Mouse (Mus musculus) ovary, postnatal 36 days (tissue): ENCODE results near the gene Pla2g5.
"Not testable (repeated sequence)": the region's sequence is repeated elsewhere in the genome, so short reads cannot be mapped to it uniquely, and the experiment has no call there.

Experiments used
- DNase-seq: peaks from one replicate; pipeline ENCODE4 v3.0.0; 2022; ENCODE audit warnings: low spot score, mixed read lengths

Gene Pla2g5

GRCm38 (mm10) chr4:138863344-138863998 is at the start of gene Pla2g5:
Gene Pla2g5, minus strand, starts transcription at chr4:138863482.
- no peak for DNase-seq

GRCm38 (mm10) chr4:138905624-138906337 is 42.5 kb upstream of the Pla2g5 start:
- no peak for DNase-seq

GRCm38 (mm10) chr4:138899361-138899760 is 36.1 kb upstream of the Pla2g5 start:
- no peak for DNase-seq

DNA sequence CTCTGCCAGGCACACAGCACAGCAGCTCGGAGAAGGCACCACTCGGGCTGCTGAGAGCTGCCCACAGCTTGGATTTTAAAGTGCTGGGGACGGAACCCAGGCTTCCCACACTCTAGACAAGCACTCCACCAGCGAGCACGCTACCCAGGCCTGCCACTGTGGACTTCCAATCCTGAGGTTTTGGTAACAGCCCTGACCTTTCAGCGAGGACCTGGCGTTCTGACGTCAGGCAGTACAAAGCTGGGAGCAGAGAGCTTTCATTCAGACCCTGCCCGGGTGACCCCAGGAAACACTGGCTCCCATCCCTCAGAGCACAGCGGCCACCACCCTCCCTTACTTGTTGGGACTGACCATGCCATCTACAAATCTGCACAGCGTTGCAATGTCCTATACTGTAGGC is 30.5 kb upstream of the Pla2g5 start:
- not testable (repeated sequence) for DNase-seq

- DNase-seq, result no peak
Measured at GRCm38 (mm10) chr4:138892655-138893054, 29.4 kb upstream of the Pla2g5 start.

DNA sequence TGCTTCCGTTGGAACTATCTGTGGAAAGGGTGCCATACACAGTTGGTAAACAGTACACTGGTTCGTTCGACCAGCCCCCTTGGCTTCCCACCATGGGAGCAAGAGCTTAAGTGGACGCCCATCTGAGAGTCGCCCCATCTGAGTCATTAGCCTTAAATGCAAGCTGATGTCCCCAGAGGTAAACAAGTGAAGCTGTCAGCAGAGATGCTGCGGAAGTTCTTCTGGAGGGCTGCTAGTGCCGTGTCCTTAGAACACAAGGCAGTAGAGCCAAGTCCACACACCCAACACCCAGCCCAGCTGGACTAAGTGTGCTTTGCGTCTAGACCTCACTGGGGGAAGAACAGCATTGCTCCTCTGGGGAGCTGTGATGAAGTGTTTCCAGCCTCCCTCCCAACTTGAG is 26.4 kb upstream of the Pla2g5 start:
- no peak for DNase-seq

GRCm38 (mm10) chr4:138889165-138889564 is 25.9 kb upstream of the Pla2g5 start:
- DNase-seq, result no peak

GRCm38 (mm10) chr4:138884261-138884660 is 21.0 kb upstream of the Pla2g5 start:
- DNase-seq, result peak; percentile 80

DNA sequence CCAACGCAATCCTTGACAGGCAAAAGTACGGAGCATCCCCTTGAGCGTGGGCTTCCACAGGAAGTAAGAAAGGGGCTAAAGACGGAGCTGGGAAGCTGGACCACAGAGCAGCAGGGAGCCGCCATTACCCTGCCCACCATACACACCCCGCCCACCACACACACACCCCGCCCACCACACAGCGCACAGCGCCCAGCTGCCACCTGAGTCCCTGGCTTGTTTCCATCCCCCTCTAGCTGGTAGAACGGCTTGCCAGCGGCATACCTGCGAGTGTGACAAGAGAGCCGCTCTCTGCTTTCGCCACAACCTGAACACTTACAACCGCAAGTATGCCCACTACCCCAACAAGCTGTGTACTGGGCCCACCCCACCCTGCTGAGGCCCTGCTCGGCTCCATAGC is 18.9 kb upstream of the Pla2g5 start:
- no peak for DNase-seq

DNA sequence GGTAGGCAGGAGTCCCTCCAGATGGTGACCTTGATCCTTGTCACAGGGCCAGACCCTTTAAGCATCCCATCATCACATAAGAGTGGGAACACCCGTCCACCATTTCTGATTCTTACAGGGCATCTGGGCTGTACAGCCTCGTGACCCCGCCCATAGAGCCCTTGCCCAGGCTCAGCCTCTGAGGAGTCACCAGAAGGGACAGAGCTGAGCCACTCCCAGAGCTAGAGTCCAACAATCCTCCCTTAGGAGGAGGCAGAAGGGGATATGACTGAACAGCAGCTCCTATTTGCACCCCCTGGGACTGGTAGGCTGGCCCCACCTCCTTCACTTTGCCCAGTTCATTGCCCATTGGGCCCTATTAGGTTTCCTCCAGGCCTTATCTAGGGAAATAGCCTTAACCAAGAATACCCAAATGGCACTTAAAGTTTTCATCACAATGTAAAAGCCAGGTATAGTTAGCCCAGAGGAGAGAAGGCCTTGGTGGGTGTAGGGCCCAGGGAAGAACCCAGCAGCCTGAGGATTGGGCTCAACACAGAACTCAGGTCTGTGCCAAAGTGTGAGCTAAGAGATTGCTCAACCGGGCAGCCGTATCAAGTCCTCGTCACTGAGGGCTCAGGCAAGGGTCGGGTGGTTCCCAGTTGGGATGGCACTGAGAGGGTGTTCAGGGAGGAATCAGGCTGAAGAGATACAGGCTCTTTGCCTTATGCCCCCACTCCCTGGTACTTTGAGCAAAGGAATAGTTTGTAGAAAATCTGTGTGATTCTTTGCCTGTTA is 17.7 kb upstream of the Pla2g5 start:
- DNase-seq, result no peak

DNA sequence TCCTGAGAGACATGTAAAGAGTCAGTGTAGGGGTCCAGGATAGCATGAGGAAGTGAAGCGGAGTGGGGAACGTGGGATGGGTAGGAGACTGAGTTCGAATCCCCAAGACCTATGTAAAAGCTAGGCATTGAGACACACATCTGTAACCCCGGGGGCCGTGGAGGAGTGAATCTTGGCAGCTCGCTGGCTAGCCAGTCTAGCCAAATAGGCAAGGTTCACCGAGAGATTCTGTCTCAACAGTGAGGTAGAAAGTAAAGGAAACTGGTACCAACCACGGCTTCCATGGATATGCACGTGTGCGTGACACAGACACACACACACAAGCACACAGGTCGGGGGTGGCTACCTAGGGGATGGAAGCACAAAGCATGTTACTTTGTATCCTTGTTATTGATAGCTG is 16.5 kb upstream of the Pla2g5 start:
- DNase-seq, result no peak

DNA sequence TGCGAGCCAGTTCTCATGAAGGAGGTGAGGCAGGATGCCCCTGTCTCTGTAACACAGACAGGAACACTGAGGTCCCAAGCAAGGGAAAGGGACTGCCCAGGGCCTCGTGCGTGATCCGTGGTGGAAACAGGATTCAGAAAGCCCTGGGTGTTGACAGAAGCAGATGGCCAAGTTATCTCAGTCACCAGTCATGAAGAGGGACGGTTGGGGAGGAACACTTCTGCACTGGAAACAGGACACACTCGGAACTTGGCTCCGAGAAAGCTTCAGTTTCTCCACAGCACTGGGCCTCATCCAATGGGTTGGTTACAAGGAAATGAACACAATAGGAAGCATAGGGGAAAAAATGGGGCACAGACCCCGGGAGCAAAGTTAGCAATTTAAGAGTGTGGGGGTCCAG is 15.5 kb upstream of the Pla2g5 start:
- no peak for DNase-seq

- DNase-seq, result no peak
Measured at GRCm38 (mm10) chr4:138877731-138878130, 14.4 kb upstream of the Pla2g5 start, which contains the start of gene Pla2g2e. Gene Pla2g2e, plus strand, starts transcription at chr4:138877942.

- DNase-seq, result no peak
Measured at GRCm38 (mm10) chr4:138875986-138876385, 12.7 kb upstream of the Pla2g5 start.

- DNase-seq, result not testable (repeated sequence)
Measured at GRCm38 (mm10) chr4:138875275-138875674, 12.0 kb upstream of the Pla2g5 start.

DNA sequence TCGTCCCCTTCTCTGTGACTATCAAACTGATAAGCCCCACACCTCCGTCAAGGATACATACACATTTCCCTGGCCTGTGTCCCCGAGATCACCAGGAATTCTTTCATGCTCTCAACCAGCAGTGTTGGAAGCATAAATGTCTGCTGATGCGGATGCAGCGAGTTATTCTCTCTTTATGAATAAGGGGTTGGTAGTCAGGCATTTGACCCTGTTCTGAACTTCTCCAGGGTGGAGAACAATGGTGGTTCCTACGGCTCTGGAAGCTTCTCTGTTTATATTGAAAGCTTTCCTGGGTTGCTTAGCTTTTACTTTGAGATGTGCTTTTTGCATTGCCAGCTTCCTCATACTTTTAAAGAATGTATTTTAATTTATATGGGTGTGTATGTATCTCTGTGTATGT is 10.6 kb upstream of the Pla2g5 start, which contains the start of gene Gm13030:
Gm13030 (minus strand) TSS at position 101 of the 400 bp plus-strand sequence.
- DNase-seq, result no peak

DNA sequence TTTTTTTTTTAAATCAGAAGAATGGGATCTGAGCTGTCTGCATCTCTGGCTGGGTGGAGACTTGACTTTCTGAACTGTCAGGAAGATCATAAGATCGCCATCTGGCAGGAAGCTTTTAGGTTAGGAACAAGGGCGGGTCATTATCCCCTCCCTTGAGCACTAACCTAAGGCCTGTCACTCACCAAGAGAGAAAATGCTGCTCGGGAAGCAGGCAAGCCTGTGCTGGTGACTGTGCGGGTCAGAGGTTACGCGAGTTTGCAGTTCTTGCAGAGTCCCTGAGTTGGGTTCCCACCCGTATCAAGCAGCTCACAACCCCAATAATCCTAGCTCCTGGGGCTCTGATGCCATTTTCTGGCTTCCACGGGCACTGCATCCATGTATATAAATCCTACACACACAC is 5.4 kb upstream of the Pla2g5 start:
- no peak for DNase-seq

- DNase-seq, result peak; percentile 45
Measured at GRCm38 (mm10) chr4:138866413-138866812, 3.1 kb upstream of the Pla2g5 start.

- no peak for DNase-seq
Measured at GRCm38 (mm10) chr4:138865991-138866390, 2.7 kb upstream of the Pla2g5 start.

DNA sequence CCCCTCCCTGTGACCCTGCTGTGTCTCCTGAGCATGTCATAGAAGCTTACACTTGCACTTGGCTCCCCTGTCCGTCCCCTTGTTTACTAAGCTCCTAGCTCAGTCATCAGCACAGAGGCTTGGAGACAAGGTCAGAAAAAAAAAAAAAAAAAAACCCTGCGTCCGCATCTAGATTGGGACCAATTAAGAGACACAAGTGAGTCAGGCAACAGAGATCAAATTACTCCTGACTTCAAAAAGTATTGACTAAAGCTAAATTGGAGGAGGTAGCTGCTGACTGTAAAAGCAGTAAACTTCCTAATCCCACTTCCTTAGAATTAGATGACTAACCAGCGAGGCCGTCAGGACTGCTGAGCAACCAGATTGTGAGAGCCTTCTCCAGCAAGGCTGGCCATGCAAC is 1.8 kb upstream of the Pla2g5 start:
- no peak for DNase-seq

DNA sequence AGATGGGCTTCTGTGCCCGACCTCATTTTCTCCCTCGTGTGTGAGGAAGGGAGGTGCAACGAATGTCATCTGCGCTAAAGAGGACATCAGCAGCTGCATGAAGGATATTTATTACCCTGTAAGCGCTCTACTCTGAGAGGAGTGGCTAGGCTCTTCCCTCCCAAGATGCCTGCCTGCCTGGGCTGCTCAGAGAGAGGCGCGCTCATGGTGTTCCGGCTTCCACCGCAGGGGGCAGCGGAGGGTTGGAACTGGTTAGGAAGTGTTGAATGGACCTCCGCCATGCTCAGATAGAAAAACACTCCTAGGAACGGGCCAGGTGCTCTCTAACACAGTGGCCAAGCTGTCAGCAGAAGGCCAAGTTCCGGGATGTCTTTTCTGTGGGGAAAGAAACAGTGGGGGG is 3.6 kb downstream of the Pla2g5 start:
- DNase-seq, result peak; percentile 68

DNA sequence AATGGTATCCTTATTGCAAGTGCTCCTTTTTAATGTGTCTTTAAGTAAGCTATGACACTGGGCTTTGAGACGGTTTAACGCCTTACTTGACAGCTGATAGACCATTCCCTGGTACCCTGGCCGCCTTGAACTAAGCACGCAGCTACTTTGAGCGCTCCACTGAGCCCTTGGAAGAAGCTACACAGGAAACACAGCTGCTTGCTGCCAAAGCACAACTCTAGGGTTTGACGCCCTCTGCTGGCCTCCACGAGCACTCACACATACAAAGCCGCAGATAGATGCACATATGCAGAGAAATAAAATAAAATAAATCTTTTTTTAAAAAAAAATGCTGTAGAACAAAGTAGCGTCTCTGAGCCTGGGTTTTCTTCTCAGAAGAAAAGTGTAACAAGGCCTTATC is 4.0 kb downstream of the Pla2g5 start:
- DNase-seq, result no peak

GRCm38 (mm10) chr4:138858446-138858845 is 4.8 kb downstream of the Pla2g5 start:
- no peak for DNase-seq
